Mouse (Mus musculus) cortical plate, adult 2 months (tissue): ENCODE results near the gene Lnx1.

ENCODE experiments used
- CTCF ChIP-seq: fragments of 200-500 bp; IDR thresholded peaks from 2 replicates; pipeline ENCODE4 v1.5.1; 2011; ENCODE audit warnings: mild to moderate bottlenecking, control low read depth, low read length; ENCODE audit not compliant: insufficient read depth; ENCODE audit errors: extremely low read depth
- POLR2A ChIP-seq: fragments of 200-500 bp; IDR thresholded peaks from 2 replicates; pipeline ENCODE4 v1.6.1; 2011; ENCODE audit warnings: mild to moderate bottlenecking, low read length, control low read depth; ENCODE audit not compliant: insufficient read depth; ENCODE audit errors: extremely low read depth

GRCm38 (mm10) chr5:74600010-74600409 lies 102.7 kb downstream of the Lnx1 start:
- no peak for TF ChIP-seq POLR2A
- no peak for TF ChIP-seq CTCF
